Mouse (Mus musculus) layer of hippocampus, adult 8-10 months (tissue): ENCODE results near the gene Tmem161a. TPM values are rescaled to one million over a fixed set of nuclear protein-coding genes. Genes with fewer than 3 reads are reported as not detected.
"Not testable (repeated sequence)": the region's sequence is repeated elsewhere in the genome, so short reads cannot be mapped to it uniquely, and the experiment has no call there.

ENCODE experiments used
- DNase-seq, 2 experiments: peaks; one replicate each; pipeline ENCODE4 v3.0.0; 2022; ENCODE audit warnings: low spot score in 2 of 2
- total RNA-seq, 4 experiments: library from RNA; stranded (reverse); gene quantifications; 2 replicates each; pipeline ENCODE4 v1.2.4; 2022

Tmem161a gene
- total RNA-seq, 4 experiments from 2014 or later = 48.9 to 58.8 (median 53.3) TPM

DNA sequence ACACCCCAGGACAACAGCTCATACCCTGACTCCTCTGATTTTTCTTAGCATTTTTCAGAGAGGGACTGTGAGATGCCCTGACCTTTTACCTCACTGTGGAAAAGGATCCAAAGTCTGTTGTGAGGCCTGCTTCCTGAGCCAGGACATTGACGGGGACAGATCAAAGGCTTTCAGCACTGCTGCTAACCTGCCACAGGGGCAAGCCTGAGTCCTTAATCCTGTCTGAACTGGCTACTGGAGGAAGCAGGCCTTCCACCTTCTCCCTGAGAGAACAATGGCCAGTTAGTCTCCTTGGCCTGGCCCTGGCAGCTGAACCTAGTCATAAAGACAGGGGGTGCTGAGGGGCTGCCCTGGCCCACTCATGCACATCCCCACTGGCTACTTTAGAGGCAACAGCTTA is 36.0 kb downstream of the Tmem161a start:
- no peak for DNase-seq

DNA sequence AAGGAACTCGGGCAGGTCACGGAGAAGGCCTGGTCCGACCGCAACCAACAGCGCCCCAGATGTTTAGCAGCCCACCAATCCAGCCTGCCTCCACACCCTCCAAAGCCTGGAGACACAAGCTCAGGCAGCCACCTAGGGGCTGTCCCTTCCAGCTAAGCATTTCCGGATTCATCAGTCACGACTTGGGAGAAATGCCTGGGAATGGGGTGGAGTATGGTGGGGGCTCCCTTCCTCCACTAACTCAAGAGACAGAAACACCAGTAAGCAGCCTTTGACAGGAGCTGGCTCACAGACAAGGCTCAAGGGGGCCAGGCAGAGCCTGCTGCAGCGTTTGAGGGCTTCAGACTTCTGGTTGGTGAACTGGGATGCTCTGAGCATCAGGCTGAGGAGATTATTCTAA is 38.4 kb downstream of the Tmem161a start:
- DNase-seq = no peak

DNA sequence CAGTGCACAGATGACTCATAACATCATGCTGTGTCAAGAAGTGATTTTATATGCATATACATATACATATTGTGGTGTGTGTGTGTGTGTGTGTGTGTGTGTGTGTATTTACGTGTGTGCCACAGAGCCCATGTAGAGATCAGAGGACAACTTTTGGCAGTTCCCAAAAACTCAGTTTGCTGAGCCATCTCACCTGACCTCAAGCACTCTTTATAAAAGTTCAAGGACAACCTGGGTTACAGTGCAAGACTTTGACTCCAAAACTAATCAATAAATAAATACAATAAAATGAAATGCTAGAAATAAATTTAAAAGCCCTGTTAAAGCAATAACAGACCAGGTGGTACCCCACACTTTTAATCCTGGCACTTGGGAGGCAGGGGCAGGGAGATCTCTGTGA is 39.1 kb downstream of the Tmem161a start:
- no peak for DNase-seq

DNA sequence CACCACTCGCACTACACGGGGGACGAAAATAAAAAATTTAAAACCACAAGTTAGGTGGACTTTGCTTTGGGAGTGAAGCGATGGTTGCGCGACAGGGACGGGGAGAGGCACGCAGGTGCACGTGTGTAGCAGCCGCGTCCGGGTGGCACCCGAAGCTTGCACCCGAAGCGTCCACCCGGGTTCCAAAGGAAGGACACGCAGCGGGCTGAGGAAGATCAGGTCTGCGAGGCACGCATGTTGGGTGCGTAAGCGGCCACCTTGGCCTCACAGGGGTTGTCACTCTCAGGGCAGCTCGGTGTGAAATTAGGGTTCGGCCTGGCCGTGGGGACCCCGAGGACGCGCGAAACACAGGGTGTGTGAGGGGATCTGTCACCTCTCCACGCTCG is 39.6 kb downstream of the Tmem161a start:
- no peak for DNase-seq

DNA sequence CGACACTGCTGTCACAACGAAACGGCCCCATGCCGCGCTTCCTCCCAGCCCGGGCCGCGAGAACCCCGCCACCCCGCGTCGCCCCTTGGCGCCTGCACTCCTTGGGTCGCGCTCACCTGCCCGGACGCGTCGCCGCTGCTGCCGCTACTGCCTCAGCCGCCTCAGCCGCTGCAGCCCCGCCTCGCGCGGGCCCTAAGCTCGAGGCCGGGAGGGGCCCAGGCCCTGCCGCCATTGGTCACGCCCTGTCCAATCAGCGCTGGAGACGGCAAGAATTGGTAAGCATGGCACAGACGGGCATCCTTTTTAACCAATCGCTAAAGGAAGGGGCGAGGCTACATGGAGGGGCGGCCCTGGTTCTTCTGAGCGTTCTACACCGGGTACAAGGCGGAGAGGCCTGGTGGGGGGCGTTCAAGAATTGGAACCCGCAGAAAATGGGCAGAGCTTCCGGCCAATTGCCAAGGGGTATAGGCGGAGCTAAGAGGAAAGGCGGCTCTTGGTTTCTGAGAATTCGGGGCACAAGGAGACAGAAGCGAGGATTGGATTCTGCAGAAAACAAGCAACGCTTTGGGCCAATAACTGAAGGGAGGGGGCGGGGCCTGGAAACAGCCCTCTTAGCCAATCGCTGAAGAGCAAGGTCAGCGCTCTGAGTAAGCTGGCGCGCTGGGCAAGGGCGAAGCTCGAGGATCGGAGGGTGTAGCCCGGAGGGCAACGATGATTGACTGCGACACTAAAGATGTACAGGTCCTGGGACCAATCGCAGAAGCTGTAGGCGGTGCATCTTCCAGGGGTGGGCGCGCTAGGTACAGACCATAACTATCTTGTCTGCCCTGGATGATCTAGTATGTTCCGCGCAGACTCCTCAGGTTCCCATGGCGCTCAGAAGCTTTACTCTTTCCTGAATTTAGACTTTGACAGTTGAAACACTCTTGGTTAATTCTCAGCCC is 40.2 kb downstream of the Tmem161a start, which contains the start of gene Slc25a42:
Gene Slc25a42, minus strand, starts transcription at position 194 of the 944 bp plus-strand sequence.
- DNase-seq = peak; percentile 99 to 100

DNA sequence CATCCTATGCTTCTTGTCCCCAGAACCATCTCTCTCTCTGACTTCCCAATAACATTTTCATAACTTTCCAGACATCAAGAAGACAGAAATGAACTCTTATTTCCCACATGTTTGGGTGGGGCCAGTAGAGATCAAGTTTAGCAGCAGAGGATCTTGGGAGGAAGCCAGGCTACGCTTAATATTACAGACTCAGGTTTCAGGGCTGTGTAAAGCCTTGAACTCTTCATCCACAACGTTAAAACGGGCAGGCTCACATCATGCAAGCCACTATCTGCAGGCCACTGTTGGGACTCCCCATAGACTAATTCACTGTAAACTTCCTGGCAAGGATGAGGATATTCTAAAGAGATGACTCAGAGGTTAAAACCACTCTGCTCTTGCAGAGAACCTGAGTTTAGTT is 42.3 kb downstream of the Tmem161a start:
- no peak for DNase-seq

DNA sequence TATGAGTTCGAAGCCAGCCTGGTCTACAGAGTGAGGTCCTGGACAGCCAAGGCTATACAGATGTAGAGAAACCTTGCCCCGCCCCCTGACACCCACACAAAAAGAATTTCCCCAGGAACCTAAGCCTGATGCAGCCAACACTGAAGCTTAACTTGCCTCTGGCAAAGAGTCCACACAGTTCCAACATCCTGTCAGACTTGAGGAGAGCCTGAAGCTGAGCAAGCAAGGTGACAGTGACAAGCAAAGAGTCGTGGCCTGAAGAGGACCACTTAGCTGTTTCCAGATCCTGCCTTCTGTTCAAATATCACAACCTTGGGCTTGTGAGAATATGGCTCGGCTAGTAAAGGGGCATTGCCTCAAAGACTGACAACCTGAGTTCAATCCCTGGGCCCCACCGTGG is 42.9 kb downstream of the Tmem161a start:
- DNase-seq = no peak

DNA sequence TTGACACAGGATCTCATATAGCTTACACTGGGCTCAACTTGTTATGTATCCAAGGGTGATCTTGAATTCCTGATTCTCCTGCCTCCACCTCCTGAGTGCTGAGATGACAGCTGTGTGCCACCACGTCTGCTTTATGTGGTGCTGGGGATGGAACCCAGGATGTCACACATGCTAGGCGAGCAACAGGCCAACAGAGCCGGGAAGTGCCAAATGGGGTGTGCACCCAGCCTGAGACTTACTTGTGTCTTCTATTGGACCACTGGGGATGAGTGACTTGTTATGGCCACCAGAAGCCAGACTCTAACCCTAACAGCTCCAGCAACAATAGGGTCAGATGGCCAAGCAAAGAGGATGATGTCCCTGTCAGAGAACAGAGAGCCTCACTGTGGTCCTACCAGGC is 44.0 kb downstream of the Tmem161a start:
- DNase-seq = not testable (repeated sequence)

DNA sequence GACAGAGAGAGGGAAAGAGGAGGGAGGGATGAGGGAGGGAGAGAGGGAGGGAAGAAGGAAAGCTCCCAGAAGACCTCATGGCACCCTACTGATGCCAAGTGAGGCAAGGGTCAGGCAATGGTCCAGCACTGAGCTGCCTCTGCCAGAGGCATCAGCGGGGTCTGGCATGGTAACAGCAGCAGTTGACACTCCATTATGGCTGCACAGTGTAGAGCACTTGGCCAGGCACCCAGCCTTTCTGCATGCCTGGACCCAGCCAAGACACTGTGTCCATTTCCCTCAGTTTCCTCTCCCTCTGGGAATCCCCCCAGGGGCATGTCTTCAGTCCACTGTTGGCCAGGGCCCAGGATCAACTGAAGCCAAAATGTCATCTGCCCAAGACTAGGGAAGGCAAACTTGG is 44.4 kb downstream of the Tmem161a start:
- DNase-seq = peak; percentile 91 to 92

DNA sequence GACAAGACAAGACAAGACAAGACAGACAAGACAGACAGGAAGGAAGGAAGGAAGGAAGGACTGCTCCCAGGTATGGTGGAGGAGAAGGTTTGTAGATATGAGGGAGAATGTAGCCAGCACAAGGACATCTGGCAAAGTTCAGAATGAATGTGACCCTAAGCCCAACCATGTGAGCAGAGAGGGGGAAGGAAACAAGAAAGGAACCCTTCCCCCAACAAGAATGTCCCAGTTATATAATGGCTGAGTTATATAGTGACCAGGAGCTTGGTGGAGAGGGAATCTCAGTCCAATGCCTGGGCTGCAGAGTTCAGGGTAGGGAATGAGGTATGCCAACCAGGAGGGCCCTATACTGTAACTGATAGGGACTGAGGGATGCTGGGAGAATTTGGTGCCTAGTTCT is 45.3 kb downstream of the Tmem161a start:
- DNase-seq = no peak

DNA sequence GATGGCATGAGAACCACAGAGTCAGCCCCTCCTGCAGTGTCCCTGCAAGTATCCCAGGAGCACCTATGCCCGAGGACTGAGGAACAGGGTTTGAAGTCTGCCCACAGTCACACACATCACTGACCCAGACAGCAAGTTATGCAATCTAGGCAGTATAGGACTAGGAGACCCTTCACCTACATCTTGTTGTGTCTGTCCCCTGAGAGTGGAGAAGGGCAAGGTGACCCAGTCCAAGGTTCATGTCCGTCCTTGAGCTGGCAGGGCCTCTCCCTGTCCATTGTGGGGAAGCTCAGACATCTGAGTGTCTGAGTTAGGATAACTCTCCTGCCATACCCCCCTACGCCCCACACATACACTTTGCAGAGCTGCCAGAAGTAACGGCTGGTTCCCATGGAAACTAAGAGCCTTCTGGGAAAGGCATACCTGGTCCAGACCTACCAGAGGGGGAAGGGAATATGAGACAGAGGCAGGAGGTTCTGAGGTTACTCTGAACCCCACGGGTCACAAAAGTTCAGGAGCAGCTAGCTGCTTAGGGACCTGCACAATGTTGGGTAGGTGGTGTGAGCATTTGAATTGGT is 47.0 kb downstream of the Tmem161a start:
- DNase-seq = no peak

DNA sequence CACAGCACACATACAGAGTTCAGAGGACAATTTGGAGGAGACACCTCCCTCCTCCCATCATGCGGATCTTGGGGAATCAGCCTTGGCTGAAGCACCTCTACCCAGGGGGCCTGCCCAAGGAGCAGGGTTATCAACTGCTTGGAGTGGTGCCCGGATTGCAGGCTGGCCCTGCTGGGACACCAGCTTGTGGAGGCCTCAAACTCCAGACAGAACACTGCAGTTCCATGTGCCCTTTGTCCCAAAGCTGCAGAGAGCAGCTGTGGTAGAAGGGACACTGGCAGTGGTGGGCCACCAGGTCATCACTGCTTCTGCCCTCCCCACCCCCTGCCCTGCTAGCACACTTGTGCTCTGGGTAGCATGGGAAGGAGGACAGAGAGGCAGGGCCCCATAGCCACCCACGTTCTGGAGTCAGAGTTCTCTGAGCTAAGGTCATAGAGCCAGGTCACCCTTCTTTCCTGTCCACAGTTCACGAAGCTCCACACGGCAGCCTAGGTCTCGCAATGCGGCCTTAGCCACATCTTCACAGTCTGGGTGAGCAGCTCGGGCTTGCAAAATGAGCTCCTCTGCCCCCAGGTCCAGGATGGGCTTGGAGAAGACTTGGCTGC is 48.2 kb downstream of the Tmem161a start:
- DNase-seq = no peak

DNA sequence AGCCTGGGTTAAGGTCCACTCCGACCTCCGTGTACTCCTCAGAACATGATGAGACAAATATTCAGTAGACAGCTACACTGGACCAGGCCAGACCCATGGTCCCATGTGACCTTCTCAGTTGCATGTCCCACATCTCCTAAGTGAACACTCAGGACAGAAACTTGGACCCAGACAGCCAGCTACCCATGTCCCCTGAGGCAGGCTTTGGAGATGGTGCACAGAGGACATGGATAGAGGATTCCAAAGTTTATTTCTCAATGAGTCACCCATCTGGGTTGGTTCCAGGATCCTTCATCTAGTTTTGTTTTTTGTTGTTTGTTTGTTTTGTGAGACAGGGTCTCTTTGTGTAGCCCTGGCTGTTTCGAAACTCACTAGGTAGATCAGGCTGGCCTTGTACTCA is 48.8 kb downstream of the Tmem161a start:
- no peak for DNase-seq

DNA sequence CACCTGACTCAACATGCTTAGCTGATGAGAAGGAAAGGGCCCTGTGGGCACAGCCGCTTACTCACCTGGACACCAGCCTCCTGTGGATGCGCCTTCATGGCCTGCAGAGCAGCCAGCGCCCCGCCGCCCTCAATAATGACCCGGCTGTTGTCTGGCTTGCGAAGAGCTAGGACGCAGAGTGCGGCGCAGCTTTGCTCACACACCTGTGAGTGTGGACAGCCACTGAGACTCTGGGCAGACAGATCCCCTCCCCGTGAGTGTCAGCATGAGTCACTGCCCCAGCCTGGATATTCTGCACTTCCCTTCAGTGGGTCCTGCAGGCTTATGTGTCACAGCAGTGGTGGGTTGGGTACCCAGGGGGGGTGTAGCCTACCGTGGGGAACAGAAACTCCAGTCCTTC is 49.9 kb downstream of the Tmem161a start:
- DNase-seq = no peak

DNA sequence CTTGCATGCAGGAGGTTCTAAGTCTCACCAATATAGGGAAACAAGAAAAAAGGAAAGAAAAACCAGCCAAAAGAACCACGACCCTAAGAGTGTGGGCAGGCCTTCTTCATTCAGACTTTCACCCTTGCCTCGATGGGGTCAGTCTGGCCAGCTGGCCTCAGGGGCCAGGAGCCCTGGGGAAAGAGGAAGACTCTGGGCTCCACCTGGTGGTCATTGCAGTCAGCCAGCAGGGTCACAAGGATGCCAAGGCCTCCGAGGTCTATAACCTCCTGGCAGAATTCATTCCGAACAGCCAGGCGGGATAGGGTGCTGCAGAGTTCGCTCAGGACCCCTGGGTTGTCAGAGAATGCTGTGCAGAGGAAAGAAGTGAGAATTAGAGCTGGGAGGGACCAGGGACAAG is 51.2 kb downstream of the Tmem161a start:
- DNase-seq = peak in 1 of 2 experiments; percentile 41

DNA sequence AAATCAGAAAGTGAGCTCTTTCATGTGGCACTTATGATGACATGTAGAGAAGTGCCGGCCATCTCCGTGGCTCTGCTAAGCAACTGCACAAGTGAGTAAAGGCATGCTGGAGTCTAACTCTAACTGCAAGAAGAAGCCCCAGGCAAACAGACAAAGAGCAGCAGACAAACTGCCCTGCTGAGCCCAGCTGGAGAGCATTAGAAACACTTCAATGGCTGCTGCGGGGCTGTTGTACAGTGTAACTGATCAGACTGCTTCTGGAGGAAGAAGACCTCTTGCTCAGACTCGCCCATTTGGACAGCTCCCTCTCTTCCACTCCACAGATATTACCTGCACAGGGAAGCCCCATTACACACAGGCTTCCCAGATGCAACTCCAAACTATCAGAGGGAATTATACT is 55.8 kb downstream of the Tmem161a start:
- no peak for DNase-seq

DNA sequence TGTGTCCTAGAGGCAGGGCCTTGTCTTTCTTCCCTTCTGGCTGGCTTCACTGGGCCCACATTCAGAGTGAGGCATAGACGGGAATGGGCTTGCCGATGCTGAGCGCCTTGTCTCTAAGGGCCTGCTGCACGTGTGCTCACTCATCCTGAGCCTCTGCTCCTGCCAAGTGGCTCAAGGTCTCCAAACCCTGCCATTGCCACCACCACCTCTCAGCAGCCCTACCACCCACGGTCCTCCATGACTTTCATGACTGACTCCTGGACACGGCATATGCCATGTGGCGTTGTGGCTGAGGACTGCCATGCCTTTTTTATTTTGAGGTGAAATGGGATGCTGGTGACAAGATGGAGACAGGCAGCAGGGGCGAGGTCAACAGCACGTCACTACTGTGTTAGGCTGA is 58.7 kb downstream of the Tmem161a start:
- no peak for DNase-seq

Other genes starting within 250 kb of the Tmem161a start
- gene Gatad2a, start 176.0 kb upstream of the Tmem161a start, total RNA-seq = 10 to 100 TPM; 27.9 to 37.6 (median 33.3) TPM
- 10 to 100 TPM; 62.7 to 76.5 (median 72.8) TPM for gene Mau2, start 129.6 kb upstream of the Tmem161a start, total RNA-seq
- gene Sugp1, start 129.5 kb upstream of the Tmem161a start, total RNA-seq = 10 to 100 TPM; 55.2 to 60.3 (median 57.2) TPM
- 10 to 100 TPM in 1 of 4 experiments, 1 to 10 TPM in 3; 2.6 to 11.3 (median 4.6) TPM for gene Tm6sf2, start 99.4 kb upstream of the Tmem161a start, total RNA-seq
- gene Hapln4, start 88.9 kb upstream of the Tmem161a start, total RNA-seq = 100 to 1,000 TPM in 2 of 4 experiments, 10 to 100 TPM in 2; 96.7 to 109 (median 100) TPM
- gene Ncan, start 51.5 kb upstream of the Tmem161a start, total RNA-seq = 100 to 1,000 TPM; 121 to 134 (median 129) TPM
- gene Nr2c2ap, start 41.0 kb upstream of the Tmem161a start, total RNA-seq = 10 to 100 TPM; 28.3 to 38.4 (median 31.2) TPM
- gene Rfxank, start 33.2 kb upstream of the Tmem161a start, total RNA-seq = 10 to 100 TPM; 13.6 to 18.9 (median 14.7) TPM
- 10 to 100 TPM; 41.6 to 46.4 (median 43.8) TPM for gene Borcs8, start 32.9 kb upstream of the Tmem161a start, total RNA-seq
- under 1 TPM in 2 of 4 experiments, not detected in 2; 0.82 to 0.96 TPM for gene Mef2b, start 32.6 kb upstream of the Tmem161a start, total RNA-seq
- 10 to 100 TPM; 32.9 to 55.2 (median 45.8) TPM for gene Slc25a42, start 39.9 kb downstream of the Tmem161a start, total RNA-seq
- 100 to 1,000 TPM; 113 to 141 (median 123) TPM for gene Sugp2, start 61.9 kb downstream of the Tmem161a start, total RNA-seq
- 10 to 100 TPM; 38.0 to 49.2 (median 40.1) TPM for gene Armc6, start 62.1 kb downstream of the Tmem161a start, total RNA-seq
- gene Homer3, start 110.5 kb downstream of the Tmem161a start, total RNA-seq = 10 to 100 TPM; 74.1 to 89.8 (median 80.1) TPM
- 10 to 100 TPM; 49.2 to 55.5 (median 54.6) TPM for gene Ddx49, start 130.1 kb downstream of the Tmem161a start, total RNA-seq
- 100 to 1,000 TPM; 127 to 152 (median 135) TPM for gene Cope, start 130.2 kb downstream of the Tmem161a start, total RNA-seq
- 100 to 1,000 TPM in 3 of 4 experiments, 10 to 100 TPM in 1; 99.3 to 118 (median 106) TPM for gene Cers1, start 143.4 kb downstream of the Tmem161a start, total RNA-seq
- gene Gdf1, start 157.5 kb downstream of the Tmem161a start, total RNA-seq = 10 to 100 TPM in 2 of 4 experiments, 1 to 10 TPM in 1, not detected in 1; 4.8 to 16.4 (median 11.3) TPM
- gene Upf1, start 180.9 kb downstream of the Tmem161a start, total RNA-seq = 10 to 100 TPM; 57.9 to 73.1 (median 65.4) TPM
- gene Comp, start 201.2 kb downstream of the Tmem161a start, total RNA-seq = 1 to 10 TPM in 1 of 4 experiments, under 1 TPM in 3; 0.31 to 1.4 (median 0.73) TPM